Mouse (Mus musculus): ENCODE data around the gene Pla2g4b. TPM values are rescaled to one million over a fixed set of nuclear protein-coding genes. Genes with fewer than 3 reads are reported as not detected.
A peak's percentile ranks its signal among the peaks of the same experiment; 100 is the strongest.

Gene Pla2g4b
- polyA plus RNA-seq, 1 experiment from 2014 or later, result 4.6 TPM

DNA sequence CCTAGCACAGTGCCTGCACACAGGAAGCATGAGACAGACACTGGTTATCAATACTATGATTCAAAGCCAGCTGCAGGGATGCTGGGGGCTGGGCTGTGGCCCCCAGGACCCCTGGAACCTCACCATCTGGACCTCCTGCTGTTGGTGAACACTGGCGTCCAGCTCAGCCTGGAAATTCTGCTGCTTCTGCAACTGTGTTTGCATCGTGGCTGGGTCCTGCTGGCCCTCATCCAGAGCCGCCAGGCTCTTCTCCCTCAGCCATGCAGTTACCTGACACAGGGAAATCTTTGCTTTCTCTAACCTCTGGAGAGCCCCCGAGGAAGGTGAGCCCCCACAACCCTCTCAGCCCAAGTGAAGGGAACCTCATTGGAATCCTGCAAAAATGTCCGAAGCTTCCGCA is 18.2 kb downstream of the Pla2g4b start:
- peaks cover 3% of the 10 kb centered on the region; the same call in 1 of the 2 replicates for H3K27me3 ChIP-seq
- no peak overlapping the region for H3K9ac ChIP-seq (replicated peaks)
- H3K4me1 ChIP-seq, result no peaks in the 10 kb centered on the region; the same call in 1 of the 2 replicates
- no peaks in the 10 kb centered on the region for H3K9me3 ChIP-seq
- 63% methylated on average over 6 of the region's 6 CpGs for WGBS
- H3K27ac ChIP-seq (replicated peaks), result no peak overlapping the region
- H3K36me3 ChIP-seq, result no peaks in the 10 kb centered on the region
- no peak overlapping the region for H3K4me2 ChIP-seq (replicated peaks)
- ATAC-seq (ENCODE audit: low FRiP score, low read depth), result no peak
- no peak overlapping the region for H3K4me3 ChIP-seq

GRCm38 (mm10) chr2:120054771-120055552 is 21.7 kb downstream of the Pla2g4b start:
- Histone ChIP-seq H3K4me1 (no peaks in the 10 kb centered on the region), H3K9ac (replicated peaks) (no peak overlapping the region), H3K9me3 (no peaks in the 10 kb centered on the region), H3K4me3 (no peak overlapping the region), H3K27ac (replicated peaks) (no peak overlapping the region), H3K4me2 (replicated peaks) (no peak overlapping the region), H3K36me3 (no peaks in the 10 kb centered on the region), H3K27me3 (no peaks in the 10 kb centered on the region)
- WGBS, result 89% methylated on average over 12 of the region's 12 CpGs
- no peak for ATAC-seq (ENCODE audit: low FRiP score, low read depth)

DNA sequence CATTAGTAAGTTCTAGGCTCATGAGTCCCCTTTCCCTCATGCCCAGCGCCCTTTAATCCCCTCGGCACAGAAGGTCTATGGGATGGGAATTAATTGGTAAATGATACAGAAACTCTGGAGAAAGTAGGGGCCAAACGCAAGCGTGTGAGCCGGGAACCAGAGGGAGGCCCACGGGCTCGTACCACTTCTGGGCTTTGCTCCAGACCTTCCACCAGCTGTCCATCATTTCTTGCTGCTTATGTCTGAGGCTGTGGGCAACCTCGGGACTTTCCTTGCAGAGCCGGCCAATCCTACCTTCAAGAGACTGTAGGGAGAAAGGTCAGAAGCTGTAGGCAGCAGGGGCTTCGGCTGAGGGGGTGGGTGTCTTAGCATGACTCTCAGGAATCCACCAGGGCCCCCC is 22.7 kb downstream of the Pla2g4b start:
- no peak for ATAC-seq (ENCODE audit: low FRiP score, low read depth)

DNA sequence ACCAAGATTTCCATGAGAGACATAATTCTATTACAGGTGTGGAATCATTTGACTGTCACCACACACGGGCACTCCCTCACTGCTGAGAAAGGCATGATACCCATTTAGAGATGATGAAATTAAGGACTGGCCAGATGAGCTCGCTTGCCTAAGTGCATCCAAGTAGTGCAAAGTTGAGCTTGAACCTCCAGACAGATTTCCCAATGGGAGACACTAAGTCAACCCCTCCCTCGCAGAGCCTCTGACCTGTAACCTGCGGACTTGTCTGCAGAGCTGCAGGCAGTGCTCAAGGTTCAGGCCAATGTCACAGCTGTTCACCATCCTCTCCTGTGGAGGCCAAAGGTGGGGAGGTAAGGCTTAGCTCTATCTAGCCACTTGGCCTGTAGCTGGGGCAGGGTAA is 25.6 kb downstream of the Pla2g4b start:
- 89% methylated on average over 4 of the region's 4 CpGs for WGBS
- ATAC-seq (ENCODE audit: low FRiP score, low read depth), result no peak
- no peak overlapping the region for H3K4me3 ChIP-seq
- no peaks in the 10 kb centered on the region for H3K36me3 ChIP-seq
- no peaks in the 10 kb centered on the region for H3K27me3 ChIP-seq
- H3K4me2 ChIP-seq (replicated peaks), result no peak overlapping the region
- no peak overlapping the region for H3K27ac ChIP-seq (replicated peaks)
- H3K4me1 ChIP-seq, result no peaks in the 10 kb centered on the region
- no peak overlapping the region for H3K9ac ChIP-seq (replicated peaks)
- no peaks in the 10 kb centered on the region for H3K9me3 ChIP-seq

More for the DNA sequence above, 22.7 kb downstream of the Pla2g4b start:
- Histone ChIP-seq H3K27me3 (no peaks in the 10 kb centered on the region), H3K9ac (replicated peaks) (no peak overlapping the region), H3K9me3 (no peaks in the 10 kb centered on the region), H3K4me2 (replicated peaks) (no peak overlapping the region), H3K36me3 (no peaks in the 10 kb centered on the region), H3K4me3 (no peak overlapping the region), H3K4me1 (no peaks in the 10 kb centered on the region), H3K27ac (replicated peaks) (no peak overlapping the region)
- WGBS, result 87% methylated on average over 10 of the region's 10 CpGs

DNA sequence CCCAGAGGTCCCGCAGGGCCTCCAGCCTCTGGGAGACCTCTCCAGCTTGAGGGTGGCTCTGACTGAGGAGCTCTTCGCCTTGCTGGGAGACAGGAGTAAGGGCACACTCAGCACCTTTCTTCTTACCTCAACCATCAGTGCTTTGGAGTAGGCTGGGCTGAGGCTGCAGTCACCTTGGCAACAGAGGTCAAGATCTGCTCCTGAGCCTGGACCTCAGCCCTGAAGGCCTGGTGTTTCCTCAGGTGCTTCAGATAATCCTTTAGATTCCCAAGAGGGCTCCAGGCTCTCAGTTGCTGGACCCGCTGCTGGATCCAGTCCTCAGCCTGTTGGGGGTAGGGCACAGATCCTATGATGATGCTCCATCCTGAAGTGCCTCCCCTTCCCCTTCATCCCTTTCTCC is 26.2 kb downstream of the Pla2g4b start:
- Histone ChIP-seq H3K4me2 (replicated peaks) (no peak overlapping the region), H3K4me1 (no peaks in the 10 kb centered on the region), H3K9ac (replicated peaks) (no peak overlapping the region), H3K27me3 (no peaks in the 10 kb centered on the region), H3K4me3 (no peak overlapping the region), H3K36me3 (no peaks in the 10 kb centered on the region), H3K27ac (replicated peaks) (no peak overlapping the region), H3K9me3 (no peaks in the 10 kb centered on the region)
- WGBS, result 94% methylated on average over 3 of the region's 3 CpGs
- ATAC-seq (ENCODE audit: low FRiP score, low read depth), result no peak

DNA sequence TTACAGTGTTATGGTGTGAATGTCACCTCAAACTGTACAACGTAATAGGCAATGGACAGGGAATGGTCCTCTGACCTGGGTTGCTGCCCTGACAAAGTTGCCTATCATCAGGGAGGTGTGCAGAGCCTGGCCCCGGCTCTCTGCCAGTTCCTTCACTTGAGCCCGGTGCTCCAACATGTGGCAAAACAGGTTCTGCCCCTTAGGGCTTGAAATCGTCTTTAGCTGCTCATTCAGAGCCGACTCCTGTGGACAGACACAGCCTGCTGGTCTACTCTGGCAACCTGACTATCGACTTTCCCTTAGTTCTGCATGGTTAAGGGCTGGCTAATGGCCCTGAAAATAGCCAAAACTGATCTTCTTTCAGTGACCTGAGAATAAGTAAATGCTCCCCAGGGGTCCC is 27.0 kb downstream of the Pla2g4b start:
- Histone ChIP-seq H3K27ac (replicated peaks) (no peak overlapping the region), H3K9me3 (no peaks in the 10 kb centered on the region), H3K4me3 (no peak overlapping the region), H3K4me1 (no peaks in the 10 kb centered on the region), H3K9ac (replicated peaks) (no peak overlapping the region), H3K4me2 (replicated peaks) (no peak overlapping the region), H3K36me3 (no peaks in the 10 kb centered on the region), H3K27me3 (no peaks in the 10 kb centered on the region)
- 77% methylated on average over 6 of the region's 6 CpGs for WGBS
- no peak for ATAC-seq (ENCODE audit: low FRiP score, low read depth)

- no peaks in the 10 kb centered on the region for H3K27me3 ChIP-seq
- H3K9me3 ChIP-seq, result no peaks in the 10 kb centered on the region
- H3K4me1 ChIP-seq, result no peaks in the 10 kb centered on the region
- ATAC-seq (ENCODE audit: low FRiP score, low read depth), result no peak
- no peak overlapping the region for H3K27ac ChIP-seq (replicated peaks)
- H3K4me3 ChIP-seq, result no peak overlapping the region
- no peak overlapping the region for H3K9ac ChIP-seq (replicated peaks)
- H3K4me2 ChIP-seq (replicated peaks), result no peak overlapping the region
- WGBS, result 73% methylated on average over 9 of the region's 9 CpGs
- H3K36me3 ChIP-seq, result no peaks in the 10 kb centered on the region
These were observed 27.4 kb downstream of the Pla2g4b start for GRCm38 (mm10) chr2:120060651-120061050.

DNA sequence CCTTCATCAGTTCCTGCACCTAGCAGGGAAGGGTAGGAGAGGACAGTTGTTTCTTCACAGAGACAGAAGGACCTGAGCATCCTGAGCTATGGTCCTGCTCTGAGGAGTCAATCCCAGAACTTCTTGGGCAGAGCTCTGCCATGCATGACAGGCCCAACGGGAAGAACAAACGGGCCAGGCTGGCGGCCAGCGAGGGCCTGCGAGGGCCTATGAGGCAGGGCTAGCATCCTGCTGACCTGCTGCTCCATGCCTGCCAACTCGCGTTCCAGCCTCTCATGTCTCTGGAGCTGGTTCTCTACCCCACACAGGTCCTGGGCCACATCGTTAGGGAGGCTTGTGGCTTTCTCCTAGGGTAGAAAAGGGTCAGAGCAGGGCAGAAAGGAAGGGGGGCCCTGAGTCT is 29.0 kb downstream of the Pla2g4b start:
- Histone ChIP-seq H3K4me1 (no peaks in the 10 kb centered on the region), H3K36me3 (no peaks in the 10 kb centered on the region), H3K4me3 (no peak overlapping the region), H3K4me2 (replicated peaks) (no peak overlapping the region), H3K27me3 (no peaks in the 10 kb centered on the region), H3K9me3 (no peaks in the 10 kb centered on the region), H3K27ac (replicated peaks) (no peak overlapping the region), H3K9ac (replicated peaks) (no peak overlapping the region)
- no peak for ATAC-seq (ENCODE audit: low FRiP score, low read depth)
- WGBS, result 74% methylated on average over 8 of the region's 8 CpGs

GRCm38 (mm10) chr2:120064639-120065038 is 31.4 kb downstream of the Pla2g4b start:
- H3K27ac ChIP-seq (replicated peaks), result no peak overlapping the region
- H3K27me3 ChIP-seq, result peaks cover 3% of the 10 kb centered on the region; the same call in 1 of the 2 replicates
- no peak for ATAC-seq (ENCODE audit: low FRiP score, low read depth)
- no peak overlapping the region for H3K9ac ChIP-seq (replicated peaks)
- 87% methylated on average over 6 of the region's 6 CpGs for WGBS
- no peaks in the 10 kb centered on the region for H3K36me3 ChIP-seq
- H3K4me3 ChIP-seq, result no peak overlapping the region
- H3K9me3 ChIP-seq, result no peaks in the 10 kb centered on the region
- no peak overlapping the region for H3K4me2 ChIP-seq (replicated peaks)
- H3K4me1 ChIP-seq, result peaks cover 10% of the 10 kb centered on the region; the same call in 1 of the 2 replicates

DNA sequence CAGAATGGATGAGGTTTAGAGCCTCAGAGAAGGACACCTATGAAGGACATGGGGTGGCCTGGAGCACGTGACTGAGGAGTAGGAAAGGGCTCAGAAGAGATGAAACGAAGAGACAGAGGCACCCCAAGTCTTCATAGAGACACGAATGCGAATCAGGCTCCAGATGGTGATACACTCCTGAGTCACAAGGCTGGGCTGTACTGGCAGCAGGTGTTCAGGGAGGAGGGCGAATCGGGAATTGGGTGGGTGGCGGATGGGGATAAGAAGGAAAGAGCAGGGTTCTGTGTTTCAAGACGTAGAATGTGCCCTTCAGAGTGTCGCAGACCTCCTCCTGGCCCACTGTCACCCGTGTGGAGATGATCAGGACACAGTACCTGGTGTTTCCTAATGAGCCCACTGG is 32.0 kb downstream of the Pla2g4b start:
- WGBS, result 95% methylated on average over 10 of the region's 10 CpGs
- ATAC-seq (ENCODE audit: low FRiP score, low read depth), result no peak
- H3K4me1 ChIP-seq, result peaks cover 10% of the 10 kb centered on the region; the same call in 1 of the 2 replicates

GRCm38 (mm10) chr2:120066224-120066623 is 33.0 kb downstream of the Pla2g4b start:
- ATAC-seq (ENCODE audit: low FRiP score, low read depth), result no peak
- H3K4me2 ChIP-seq (replicated peaks), result no peak overlapping the region
- H3K27me3 ChIP-seq, result peaks cover 3% of the 10 kb centered on the region; the same call in 1 of the 2 replicates
- no peaks in the 10 kb centered on the region for H3K9me3 ChIP-seq
- no peak overlapping the region for H3K27ac ChIP-seq (replicated peaks)
- peaks cover 10% of the 10 kb centered on the region; the same call in 1 of the 2 replicates for H3K4me1 ChIP-seq
- no peaks in the 10 kb centered on the region for H3K36me3 ChIP-seq
- 89% methylated on average over 3 of the region's 3 CpGs for WGBS
- no peak overlapping the region for H3K9ac ChIP-seq (replicated peaks)
- H3K4me3 ChIP-seq, result no peak overlapping the region

More for the DNA sequence above, 32.0 kb downstream of the Pla2g4b start:
- Histone ChIP-seq H3K9me3 (no peaks in the 10 kb centered on the region), H3K4me3 (no peak overlapping the region), H3K27me3 (peaks cover 3% of the 10 kb centered on the region; the same call in 1 of the 2 replicates), H3K36me3 (no peaks in the 10 kb centered on the region), H3K4me2 (replicated peaks) (no peak overlapping the region), H3K27ac (replicated peaks) (no peak overlapping the region), H3K9ac (replicated peaks) (no peak overlapping the region)

- Histone ChIP-seq H3K27me3 (peaks cover 3% of the 10 kb centered on the region; the same call in 1 of the 2 replicates), H3K4me3 (no peak overlapping the region), H3K27ac (replicated peaks) (no peak overlapping the region), H3K4me1 (peaks cover 10% of the 10 kb centered on the region; the same call in 1 of the 2 replicates), H3K4me2 (replicated peaks) (0 out of 2 replicates have a peak overlapping the region, but pooled peaks have one; percentile 17), H3K9me3 (no peaks in the 10 kb centered on the region), H3K9ac (replicated peaks) (peak overlapping the region; percentile 31; the same call in 1 of the 2 replicates), H3K36me3 (no peaks in the 10 kb centered on the region)
- ATAC-seq (ENCODE audit: low FRiP score, low read depth), result peak; percentile 44; the same call in 1 of the 2 replicates
- WGBS, result 35% methylated on average over 16 of the region's 16 CpGs
These were observed 35.6 kb downstream of the Pla2g4b start for GRCm38 (mm10) chr2:120068555-120069465.
